Mouse (Mus musculus) left cerebral cortex, adult 9 months (tissue): ENCODE data around the gene Noa1.

ENCODE experiments used
- DNase-seq, 2 experiments: peaks; one replicate each; pipeline ENCODE4 v3.0.0; 2022; ENCODE audit warnings: low spot score in 2 of 2

Noa1 gene

GRCm38 (mm10) chr5:77309924-77310772, at the start of gene Noa1, which contains the start of gene Polr2b:
Noa1 (minus strand) TSS chr5:77310084.
Polr2b (plus strand) TSS chr5:77310147.
- peak; percentile 90 to 98 for DNase-seq

GRCm38 (mm10) chr5:77358347-77358746, 48.5 kb upstream of the Noa1 start:
- DNase-seq: no peak

DNA sequence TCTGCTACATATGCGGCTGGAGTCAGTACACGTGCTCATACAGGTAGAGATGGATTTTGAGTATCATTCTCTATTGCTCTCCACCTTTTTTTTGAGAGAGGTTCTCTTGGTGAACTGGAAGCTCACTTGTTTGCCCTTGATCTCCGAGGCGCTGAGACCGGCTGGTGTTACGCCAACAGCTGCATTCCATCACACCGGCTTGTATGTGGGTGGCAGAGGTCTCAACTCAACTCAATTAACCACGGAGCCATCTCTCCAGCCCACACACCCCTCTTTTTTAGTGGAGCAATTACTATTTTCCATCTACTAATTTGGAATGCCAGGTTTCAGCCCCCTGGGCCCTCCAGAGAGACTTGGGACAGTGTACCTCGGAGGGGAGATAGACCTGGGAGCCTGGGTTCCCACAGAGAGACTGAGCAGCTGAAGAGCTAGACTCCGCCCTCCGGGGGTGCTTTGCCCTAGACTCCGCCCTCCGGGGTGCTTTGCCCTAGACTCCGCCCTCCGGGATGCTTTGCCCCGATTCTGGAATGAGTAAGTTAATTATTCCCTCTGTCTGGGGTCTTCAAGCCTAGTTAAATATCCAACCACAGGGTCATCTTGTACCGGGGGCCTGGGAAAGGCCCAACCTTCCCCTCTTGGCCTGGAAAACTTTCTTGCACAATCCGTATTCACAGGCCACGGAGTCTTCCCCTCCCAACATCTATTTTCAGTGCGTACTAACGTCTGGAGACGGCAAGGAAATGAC, 47.7 kb upstream of the Noa1 start:
- DNase-seq: no peak

GRCm38 (mm10) chr5:77355307-77356265, 45.7 kb upstream of the Noa1 start:
- DNase-seq: no peak

DNA sequence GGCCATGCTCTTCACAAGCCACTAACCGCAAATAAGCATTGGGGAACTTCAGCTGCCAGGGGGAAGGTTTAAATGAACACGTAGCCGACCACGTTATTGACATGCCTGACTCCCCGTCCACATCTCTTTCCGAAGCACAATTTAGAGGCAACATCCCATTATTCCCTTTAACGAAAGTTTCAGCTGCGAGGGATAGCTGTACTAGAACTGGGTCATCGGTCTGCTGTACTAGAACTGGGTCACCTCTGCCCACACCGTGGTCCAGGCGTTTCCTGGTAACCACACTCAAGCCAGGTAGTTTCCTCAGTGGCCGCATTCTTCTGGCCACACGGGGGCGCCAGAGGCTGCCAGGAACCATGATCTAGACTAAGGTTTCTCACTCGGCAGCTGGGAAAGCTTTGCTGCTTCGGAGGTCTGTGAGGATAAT, 44.5 kb upstream of the Noa1 start:
- peak; percentile 37 to 91 for DNase-seq

DNA sequence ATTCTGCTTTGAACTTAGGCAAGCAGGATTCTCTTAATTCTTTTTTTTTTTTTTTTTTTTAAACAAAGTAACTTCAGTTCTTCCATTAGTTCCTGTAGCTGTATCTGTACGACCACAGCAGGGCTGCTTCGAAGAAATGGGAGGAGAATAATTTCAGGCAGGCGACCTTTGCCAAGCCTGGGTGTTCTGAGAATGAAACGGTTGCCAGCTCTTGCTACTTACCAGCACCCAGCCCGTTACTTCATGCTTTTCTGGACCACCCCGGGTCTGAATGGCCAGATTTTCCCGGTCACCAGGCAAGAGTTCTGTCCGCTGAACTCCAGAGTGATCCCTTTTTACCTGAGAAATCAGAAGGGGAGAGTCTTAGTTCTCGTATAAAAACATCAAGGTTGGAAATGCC, 41.8 kb upstream of the Noa1 start:
- no peak for DNase-seq

GRCm38 (mm10) chr5:77349971-77350658, 40.2 kb upstream of the Noa1 start:
- no peak for DNase-seq

- DNase-seq: no peak
Observed at GRCm38 (mm10) chr5:77348901-77349300, 39.0 kb upstream of the Noa1 start.

DNA sequence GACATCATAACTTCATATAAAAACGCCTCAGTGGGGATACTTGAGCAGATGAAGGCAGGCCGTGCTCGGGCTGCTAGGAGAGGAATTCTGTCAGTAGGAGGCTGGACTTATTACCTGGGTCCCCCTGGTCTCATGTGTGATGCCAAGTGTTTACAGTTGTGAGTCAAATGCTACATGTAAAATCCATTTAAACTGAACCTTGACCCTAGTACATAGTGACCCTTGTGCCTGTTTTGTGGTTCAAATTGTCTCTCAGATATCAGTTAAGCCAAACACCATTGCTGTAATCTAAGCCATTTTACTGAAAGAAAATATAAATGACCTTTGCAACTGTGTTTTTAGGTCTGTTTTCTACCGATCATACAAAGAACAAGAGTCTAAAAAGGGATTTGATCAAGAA, 30.1 kb upstream of the Noa1 start:
- no peak for DNase-seq

DNA sequence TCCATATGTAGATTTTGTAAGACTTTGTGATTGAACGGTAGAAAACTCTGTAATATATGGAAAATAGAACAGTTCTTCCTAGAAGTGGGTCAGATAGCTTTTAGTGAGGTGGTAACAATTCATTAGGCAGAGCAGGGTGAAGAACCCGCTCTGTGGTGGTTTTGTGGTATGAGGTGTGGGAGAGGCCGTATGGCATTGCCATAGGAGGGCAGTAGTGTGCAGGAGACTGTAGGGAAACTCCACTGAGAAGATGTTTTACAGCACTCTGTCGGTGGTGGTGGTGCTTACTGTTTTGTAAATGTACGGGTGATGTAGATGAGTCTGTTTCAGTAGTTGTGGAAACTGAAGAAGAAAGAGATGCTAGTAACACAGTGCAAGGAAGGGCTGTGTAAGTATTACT, 20.3 kb upstream of the Noa1 start:
- DNase-seq: no peak

DNA sequence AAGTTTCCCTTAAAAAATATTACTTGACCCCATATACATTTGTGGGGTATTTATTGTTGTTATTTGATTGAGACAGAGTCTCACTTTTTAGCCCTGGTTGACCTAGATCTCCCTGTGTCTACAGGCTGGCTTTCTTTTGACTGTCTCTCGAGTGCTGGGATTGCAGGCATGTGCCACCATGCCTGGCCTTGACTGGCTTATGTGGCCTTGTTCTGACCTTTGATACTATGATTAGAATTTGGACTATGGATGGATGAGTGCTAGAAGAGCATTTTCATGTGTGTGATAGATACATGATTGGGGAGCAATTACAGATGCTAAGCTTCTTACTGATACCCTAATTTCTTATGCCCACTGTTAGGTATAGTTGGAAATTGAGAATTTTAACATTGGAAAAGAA, 15.1 kb upstream of the Noa1 start:
- no peak for DNase-seq

- no peak for DNase-seq
Observed at GRCm38 (mm10) chr5:77314986-77315385, 5.1 kb upstream of the Noa1 start.

GRCm38 (mm10) chr5:77314206-77314605, 4.3 kb upstream of the Noa1 start:
- DNase-seq: no peak

DNA sequence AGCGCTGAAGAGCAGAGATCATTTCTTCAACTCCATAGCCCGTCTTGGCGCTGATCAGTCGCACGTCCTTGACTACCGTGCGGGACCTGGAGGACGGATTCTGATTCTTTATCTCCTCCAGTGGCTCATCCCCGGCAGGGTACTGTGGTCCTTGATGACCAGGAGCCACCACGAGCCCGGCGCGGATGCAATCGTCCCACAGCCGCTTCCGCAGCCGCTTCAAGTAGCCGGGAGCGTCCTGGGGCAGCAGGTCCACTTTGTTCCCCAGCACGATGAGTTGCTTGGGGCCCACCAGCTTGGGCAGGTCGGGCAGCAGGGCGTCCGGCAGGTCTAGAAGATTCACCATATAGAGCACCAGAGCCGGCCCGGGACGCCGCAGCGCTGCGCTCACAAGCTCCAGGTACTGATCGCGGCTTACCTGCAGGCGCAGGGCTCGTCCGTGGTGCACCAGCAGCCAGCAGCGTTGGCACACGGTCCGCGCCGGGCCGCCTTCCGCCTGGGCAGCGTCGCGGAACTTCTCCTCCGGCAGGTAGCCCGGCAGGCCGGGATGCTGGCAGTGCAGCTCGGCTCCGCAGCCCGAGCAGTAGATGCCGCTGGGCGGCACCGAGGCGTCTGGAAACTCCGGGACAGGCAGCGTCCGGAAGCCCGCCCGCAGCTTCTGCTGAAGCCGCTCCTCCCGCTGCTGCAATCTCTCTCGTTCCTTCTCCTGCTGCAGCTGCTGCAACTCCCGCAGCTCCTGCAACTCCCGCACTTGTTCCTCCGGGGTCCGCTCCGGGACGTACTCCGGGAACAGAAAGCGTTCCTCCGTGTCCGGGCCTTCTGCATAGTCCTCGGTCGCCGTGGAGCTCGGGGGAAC, 605 bp downstream of the Noa1 start:
- no peak for DNase-seq

DNA sequence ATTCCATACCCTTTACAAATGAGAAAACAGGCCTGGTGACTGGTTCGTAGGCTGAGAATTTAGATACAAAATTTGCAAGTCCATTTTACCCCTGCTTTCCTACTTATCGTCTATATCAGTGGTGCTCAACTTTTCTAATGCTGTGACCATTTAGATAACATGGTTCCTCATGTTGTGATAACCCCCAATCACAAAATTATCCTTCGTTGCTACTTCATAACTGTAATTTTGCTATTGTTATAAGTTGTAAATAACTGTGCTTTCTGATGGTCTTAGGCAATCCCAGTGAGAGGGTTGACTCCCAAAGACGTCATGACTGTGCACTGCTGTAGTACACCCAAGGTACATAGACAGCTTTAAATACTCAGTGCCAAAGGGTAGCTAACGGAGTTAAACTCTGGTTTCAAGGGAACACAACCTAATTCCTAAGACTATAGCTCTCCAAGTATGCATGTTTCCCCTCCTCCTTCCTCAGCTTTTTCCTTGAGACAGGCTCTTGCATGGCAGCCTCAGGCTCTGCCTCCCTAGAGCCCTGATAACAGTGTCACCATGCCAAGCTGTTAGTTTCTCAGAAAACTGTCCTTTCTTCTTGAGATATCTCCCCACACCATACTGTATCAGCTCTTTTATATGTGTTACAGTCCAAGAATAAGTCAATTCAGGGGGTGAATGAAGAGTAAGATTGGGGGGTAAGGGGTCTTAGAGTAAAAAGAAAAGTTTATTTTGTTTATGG, 1.9 kb downstream of the Noa1 start:
- no peak for DNase-seq

GRCm38 (mm10) chr5:77301296-77301903, 8.5 kb downstream of the Noa1 start:
- DNase-seq: no peak

- DNase-seq: no peak
Observed at GRCm38 (mm10) chr5:77299486-77299885, 10.4 kb downstream of the Noa1 start.

GRCm38 (mm10) chr5:77292803-77293522, 16.9 kb downstream of the Noa1 start:
- no peak for DNase-seq
